Mouse (Mus musculus) kidney, adult 2 months (tissue): ENCODE data around the gene Pabpc6.

Experiments used
- CTCF ChIP-seq: fragments of 200-500 bp; conservative IDR thresholded peaks from 2 replicates; pipeline ENCODE4 v1.5.1; 2011; ENCODE audit warnings: low read depth, mild to moderate bottlenecking, control low read depth, low read length, moderate library complexity, mixed read lengths; ENCODE audit not compliant: insufficient read depth, insufficient read length
- POLR2A ChIP-seq: fragments of 200-500 bp; IDR thresholded peaks from one replicate; pipeline ENCODE4 v1.6.1; 2011; ENCODE audit warnings: low read depth, low read length, control low read depth

DNA sequence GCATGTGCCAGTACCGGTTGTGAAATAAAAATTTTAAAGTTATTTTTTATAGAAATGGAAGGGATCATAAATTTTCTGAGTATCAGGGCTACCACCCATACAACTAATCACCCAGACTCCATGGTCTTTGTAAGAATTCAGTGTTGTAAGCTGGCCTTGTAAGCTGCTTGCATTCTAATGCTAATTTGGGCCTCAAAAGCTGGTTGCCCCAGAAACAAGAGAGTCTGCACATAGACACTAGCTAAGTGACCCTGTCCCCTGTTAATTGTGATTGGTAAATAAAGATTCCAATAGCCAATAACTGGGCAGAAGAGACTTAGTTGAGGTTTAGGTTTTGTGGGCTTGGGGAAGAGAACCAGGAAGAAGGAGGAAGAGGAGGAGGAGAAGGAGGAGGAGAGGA, 38.4 kb downstream of the Pabpc6 start:
- no peak for TF ChIP-seq CTCF
- no peak for TF ChIP-seq POLR2A
